Mouse (Mus musculus): Measurements from ENCODE around the gene Pam16.

The Pam16 gene

DNA sequence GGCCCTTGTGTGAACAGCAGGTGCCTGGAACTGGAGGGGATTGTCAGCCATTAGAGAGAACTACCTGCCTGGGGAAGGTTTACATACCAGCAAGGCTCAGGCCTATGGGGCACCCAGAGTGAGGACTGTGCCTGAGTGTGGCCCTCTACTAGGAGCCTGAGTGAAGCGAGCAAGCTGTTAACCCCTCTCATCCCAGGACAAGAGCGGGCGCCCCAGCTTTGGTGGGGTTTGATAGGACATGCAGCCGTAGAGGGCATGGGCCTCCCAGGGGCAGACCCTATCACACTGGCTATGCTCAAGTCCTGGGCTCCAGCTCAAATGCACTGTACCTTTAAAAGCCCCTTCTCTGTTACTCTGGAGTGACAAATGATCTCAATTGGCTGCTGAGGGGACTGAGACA is 22.0 kb upstream of the Pam16 start:
- no peak for DNase-seq (ENCODE audit: low spot score)

DNA sequence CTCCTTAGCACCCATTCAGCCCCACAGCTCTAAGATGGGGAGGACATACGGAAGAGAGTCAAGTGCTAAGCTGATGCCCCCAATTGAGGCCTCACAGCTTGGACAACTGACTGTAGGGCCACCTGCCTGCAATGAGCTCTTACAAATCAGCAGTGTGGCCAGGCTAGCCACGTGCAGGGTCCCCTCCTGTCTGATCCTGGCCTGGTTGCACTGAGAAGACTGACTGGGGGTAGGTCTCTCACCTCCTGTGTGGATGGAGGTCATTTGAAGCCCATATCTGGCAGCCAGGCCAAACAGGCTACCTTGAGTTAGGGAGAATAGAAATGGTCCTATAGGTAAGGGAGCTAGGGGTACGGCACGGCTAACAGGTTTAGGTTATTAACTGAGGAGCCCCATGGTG is 21.1 kb upstream of the Pam16 start:
- no peak for DNase-seq (ENCODE audit: low spot score)

DNA sequence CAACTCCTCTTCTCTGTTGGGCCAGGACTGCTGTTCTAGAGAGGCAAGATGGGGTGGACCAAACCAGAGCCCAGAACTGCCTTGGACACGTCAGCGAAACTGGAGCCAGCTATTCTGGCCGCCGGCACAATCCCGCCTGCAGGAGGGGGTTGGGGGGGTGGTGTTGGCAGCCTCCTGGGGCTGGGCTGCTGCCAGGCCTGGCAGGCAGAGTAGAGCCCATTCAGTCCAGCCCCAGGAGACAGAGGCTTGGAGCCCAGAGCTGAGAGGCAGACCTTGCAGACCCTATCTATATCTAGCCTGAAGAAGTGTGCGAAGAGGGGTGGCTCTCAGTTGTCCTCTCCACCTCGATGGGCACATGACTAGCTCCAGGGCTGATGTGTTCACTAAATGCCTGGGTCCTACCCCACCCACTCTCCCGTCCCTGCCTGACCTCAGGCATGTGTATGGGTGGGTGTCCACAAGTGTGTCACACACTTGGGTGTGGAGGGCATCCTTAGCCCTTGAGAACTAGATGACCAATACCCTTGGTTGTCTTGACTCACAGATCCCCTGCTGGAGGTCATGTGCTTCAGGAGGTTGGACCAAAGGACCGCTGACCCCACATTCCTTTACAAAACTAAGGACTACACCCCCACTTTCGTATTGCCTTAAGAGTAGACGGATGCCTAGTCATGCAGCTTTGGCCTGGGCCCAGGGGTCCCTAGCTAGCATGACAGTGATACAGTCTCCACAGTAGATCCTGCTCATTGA is 19.1 kb upstream of the Pam16 start:
- peak; percentile 84 for DNase-seq (ENCODE audit: low spot score)

DNA sequence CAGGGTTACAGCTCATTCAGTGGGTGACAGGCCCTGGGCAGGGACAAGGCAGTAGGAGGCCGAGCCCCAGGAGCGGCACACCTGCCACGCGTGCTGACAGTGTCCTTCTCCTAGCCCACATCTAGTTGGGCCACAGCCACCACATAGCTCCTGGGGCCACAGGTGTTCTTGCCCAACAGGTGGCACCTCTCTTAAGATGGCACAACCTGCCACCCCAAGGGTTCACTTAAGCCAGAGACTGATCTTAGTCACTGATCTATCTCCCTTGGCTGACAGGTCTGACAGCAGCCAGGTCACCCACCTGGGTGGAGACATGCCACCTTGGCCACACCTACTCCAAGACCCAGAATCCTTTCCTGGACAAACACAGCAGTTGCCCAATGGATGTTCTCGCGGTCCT is 18.1 kb upstream of the Pam16 start:
- DNase-seq (ENCODE audit: low spot score): no peak

- DNase-seq (ENCODE audit: low spot score): no peak
These were observed 17.4 kb upstream of the Pam16 start for GRCm38 (mm10) chr16:4642190-4642589.

GRCm38 (mm10) chr16:4641119-4641838 is 16.5 kb upstream of the Pam16 start:
- DNase-seq (ENCODE audit: low spot score): peak; percentile 67

DNA sequence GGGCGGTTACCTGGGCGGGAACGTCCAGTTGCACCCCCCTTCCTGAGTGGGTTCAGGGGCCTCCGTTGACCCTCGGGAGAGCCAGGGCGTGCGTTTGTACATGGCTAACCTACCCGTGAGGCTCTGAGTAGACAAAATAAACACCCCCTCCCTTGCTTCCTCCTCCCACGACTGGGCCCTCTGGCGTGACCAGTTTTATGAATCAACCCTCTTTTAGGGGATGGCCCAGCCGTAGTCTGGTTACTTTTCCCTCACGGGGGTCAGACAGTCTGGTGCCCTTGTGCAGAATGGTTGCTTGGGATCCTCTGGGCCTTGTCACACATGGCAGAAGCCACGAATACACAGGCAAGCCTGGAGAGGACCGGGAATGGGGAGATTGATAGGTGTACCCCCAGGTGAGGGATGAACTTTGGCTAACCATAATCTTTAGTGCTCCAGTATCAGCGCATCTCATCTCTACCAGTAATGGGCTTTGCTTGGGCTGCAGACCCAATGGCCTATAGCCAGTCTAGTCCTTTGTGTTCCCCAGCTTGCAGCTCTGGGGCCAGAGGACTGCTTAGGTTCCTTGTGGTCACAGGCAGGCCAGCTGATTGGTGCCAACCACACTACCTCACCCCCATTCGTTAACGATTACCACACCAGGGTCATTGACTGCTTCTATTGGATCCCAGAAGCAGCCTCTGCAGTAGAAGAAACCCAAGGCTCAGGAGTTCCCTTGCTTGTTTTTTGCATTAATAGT is 15.6 kb upstream of the Pam16 start:
- DNase-seq (ENCODE audit: low spot score): peak; percentile 67

DNA sequence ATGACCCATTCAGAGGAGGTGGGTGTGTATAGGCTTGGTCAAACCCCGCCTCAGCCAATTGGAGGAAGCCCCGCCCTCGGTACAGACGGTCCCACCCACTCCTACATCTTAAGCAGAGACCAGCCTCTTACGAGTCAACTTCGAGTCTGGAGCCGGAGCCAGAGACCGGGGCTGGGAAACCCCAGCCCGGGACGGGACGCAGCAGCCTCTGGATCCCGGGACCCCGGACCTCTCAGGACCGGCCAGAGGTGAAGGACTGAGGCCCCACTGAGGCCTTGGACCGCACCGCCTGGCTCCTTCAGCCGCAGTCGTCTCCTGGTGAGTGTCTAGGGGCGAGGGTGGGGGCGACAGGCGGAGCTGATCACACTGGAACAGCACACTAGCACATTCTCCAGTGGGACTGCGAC is 15.0 kb upstream of the Pam16 start, which contains the start of the genes Vasn and Dnaja3:
TSS of gene Vasn (plus strand) at position 111 of the 407 bp plus-strand sequence.
TSS of gene Dnaja3 (plus strand) at position 159 of the 407 bp plus-strand sequence.
- DNase-seq (ENCODE audit: low spot score): peak; percentile 91

DNA sequence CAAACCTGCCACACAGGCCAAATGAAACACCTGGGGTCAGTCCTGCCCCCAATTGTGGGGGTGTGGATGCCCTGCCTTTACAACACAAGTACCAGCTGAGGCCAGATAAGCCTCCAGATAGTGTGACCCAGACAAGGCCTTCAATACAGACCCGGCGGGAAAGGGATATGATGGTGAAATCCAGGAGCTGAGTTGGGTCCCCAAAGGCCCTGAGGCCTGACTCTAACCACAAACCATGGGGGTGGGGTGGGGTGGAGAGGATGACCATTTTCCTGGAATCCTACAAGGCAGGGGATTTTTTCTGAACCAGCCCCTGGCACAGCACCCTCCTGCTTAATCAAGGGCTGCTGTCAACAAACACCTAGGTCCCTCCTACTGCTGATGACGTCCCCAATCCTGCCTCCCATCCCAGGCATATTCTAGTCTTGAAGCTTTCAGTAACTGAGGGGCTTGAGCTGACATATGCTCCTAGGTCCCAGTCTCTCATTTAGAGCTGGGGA is 14.2 kb upstream of the Pam16 start:
- DNase-seq (ENCODE audit: low spot score): no peak

GRCm38 (mm10) chr16:4635760-4636159 is 11.0 kb upstream of the Pam16 start:
- no peak for DNase-seq (ENCODE audit: low spot score)

- DNase-seq (ENCODE audit: low spot score): no peak
These were observed 9.9 kb upstream of the Pam16 start for GRCm38 (mm10) chr16:4634681-4635080.

DNA sequence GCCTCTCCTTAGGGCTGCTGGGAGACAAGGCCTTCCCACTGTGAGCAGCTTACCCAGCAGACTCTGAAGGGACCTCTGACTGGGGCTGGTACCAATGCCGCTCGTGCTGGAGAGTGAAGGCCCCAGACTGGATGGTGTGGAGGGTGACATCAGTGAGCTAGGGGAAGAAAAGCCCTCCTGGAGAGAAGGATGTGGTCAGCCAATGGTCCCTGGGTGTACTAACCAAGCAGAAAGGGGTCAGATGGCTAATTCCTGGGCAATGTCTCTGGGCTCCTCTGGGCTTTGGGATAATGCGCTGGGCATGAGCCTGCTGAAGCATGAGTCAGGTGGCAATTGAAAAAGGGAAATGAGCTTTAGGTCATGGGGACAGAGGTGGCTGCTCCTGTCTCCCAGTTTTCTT is 8.9 kb upstream of the Pam16 start:
- DNase-seq (ENCODE audit: low spot score): no peak

DNA sequence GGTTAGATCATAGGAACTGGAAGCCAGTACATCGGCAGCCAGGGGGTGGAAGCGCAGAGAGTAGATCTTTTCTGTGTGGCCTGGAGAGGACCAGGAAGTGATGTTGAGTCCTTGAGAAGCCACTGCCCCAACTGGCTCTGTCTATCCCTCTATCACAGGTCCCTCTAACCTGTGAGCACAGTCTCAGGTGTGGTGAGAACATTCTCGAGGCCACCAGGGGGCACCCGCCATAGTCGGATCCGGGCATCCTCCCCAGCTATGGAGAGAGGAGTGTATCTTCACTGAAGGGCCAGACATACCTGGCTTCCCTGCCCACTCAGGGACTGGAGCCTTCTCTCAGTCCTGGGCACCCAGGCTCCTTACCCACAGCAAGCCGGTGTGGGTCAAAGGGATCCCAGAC is 7.3 kb upstream of the Pam16 start:
- no peak for DNase-seq (ENCODE audit: low spot score)

GRCm38 (mm10) chr16:4629950-4630349 is 5.2 kb upstream of the Pam16 start:
- peak; percentile 79 for DNase-seq (ENCODE audit: low spot score)

- no peak for DNase-seq (ENCODE audit: low spot score)
These were observed 4.2 kb upstream of the Pam16 start for GRCm38 (mm10) chr16:4628898-4629419.

GRCm38 (mm10) chr16:4627105-4627504 is 2.3 kb upstream of the Pam16 start:
- DNase-seq (ENCODE audit: low spot score): peak; percentile 36

- DNase-seq (ENCODE audit: low spot score): no peak
These were observed 714 bp downstream of the Pam16 start for GRCm38 (mm10) chr16:4624074-4624473.

DNA sequence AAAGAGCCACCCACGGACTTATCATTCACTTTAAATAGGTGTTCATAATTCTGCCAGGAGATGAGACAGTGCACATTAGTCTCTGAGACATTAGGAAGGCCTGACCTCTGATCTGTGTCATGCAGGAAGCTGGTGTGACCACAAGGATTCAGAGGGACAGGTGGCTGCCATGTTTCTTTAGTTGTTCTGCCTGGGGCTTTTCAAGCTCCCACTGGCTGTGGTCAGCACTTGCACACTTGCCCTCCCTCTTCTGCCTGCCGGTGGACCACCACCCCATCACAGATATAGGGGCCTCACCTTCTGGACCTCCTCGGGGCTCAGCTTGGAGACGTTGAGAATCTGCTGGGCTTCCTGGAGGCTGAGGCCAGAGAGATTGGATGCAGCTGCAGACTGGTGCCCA is 8.0 kb downstream of the Pam16 start:
- no peak for DNase-seq (ENCODE audit: low spot score)

DNA sequence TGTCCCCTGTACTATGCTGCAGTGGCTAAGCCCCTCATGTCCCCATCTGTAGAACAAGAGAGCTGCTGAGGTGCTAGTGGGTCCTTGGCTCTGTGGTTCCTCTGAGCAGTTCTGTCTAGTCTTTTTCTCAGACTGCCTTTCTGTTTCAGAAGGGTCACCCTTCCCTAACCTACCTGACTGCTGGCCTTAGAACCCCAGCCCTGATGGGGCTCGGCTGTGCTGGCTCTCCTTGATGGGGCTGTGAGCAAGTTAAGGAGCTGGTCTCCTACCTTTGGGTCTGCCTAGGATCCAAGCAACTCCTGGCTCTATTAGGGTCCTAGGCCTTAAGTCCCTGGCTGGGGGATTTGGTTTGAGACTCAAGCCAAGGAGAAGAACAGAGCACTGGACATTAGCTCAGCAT is 9.5 kb downstream of the Pam16 start:
- DNase-seq (ENCODE audit: low spot score): no peak

DNA sequence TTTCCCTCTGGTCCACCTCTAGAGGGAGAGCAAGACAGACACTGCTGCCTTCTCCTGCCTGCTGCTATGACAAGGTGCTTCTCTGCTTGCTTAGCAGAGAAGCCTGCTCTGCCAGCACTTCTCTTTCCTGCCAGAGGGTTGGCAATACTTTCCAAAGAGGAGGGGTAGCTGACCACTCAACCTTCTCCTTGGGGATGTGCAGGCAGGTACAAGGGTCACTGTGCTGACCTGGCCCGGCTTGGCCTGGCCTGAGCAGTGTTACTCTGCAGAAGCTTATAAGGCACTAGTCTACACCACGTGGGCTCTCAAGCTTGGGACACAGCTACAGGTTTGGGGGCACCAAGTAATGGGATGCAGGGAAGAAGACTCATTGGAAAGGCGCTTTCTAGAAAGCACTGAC is 10.1 kb downstream of the Pam16 start:
- no peak for DNase-seq (ENCODE audit: low spot score)

DNA sequence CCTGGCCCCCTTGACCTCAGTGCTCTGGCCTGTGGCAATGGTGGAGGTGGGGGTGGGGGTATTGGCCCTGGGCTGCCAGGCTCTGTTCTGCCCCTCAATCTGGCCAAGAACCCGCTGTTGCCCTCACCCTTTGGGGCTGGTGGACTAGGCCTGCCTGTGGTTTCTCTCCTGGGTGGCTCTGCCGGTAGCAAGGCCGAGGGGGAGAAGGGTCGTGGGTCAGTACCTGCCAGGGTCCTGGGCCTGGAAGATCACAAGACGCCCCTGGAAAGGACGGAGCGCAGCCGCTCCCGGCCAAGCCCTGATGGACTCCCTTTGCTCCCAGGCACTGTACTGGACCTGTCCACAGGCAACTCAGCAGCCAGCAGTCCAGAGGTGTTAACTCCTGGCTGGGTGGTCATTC is 11.1 kb downstream of the Pam16 start:
- DNase-seq (ENCODE audit: low spot score): no peak

- no peak for DNase-seq (ENCODE audit: low spot score)
These were observed 13.1 kb downstream of the Pam16 start for GRCm38 (mm10) chr16:4611676-4612075.

Measured in MN1 (cell line).